Mouse (Mus musculus) kidney, adult 2 months (tissue): ENCODE results near the gene Ism1. TPM values are rescaled to one million over a fixed set of nuclear protein-coding genes. Genes with fewer than 3 reads are reported as not detected.

Experiments used
- DNase-seq: peaks from one replicate; pipeline ENCODE4 v3.0.0; 2021
- H3K27ac ChIP-seq: fragments of 200-500 bp; 2 replicates; pipeline ENCODE4 v1.5.1; 2012; ENCODE audit warnings: low read depth, low read length, control low read depth, inconsistent platforms; ENCODE audit not compliant: insufficient read depth
- H3K27me3 ChIP-seq: fragments of 200-500 bp; replicated peaks from 2 replicates; pipeline ENCODE4 v1.6.1; 2012; ENCODE audit warnings: mild to moderate bottlenecking, moderate library complexity, low read length, inconsistent platforms; ENCODE audit not compliant: control insufficient read depth, insufficient read depth
- H3K36me3 ChIP-seq: fragments of 200-500 bp; 2 replicates; pipeline ENCODE4 v1.6.1; 2012; ENCODE audit warnings: mild to moderate bottlenecking, moderate library complexity, low read length, inconsistent platforms; ENCODE audit not compliant: control insufficient read depth, insufficient read depth
- H3K4me1 ChIP-seq: fragments of 200-500 bp; 2 replicates; pipeline ENCODE4 v1.6.1; 2011; ENCODE audit warnings: low read length; ENCODE audit not compliant: control insufficient read depth, insufficient read depth
- H3K4me3 ChIP-seq: fragments of 200-500 bp; 2 replicates; pipeline ENCODE4 v1.5.1; 2011; ENCODE audit warnings: mild to moderate bottlenecking, low read depth, low read length, control low read depth; ENCODE audit not compliant: insufficient read depth
- CTCF ChIP-seq: fragments of 200-500 bp; conservative IDR thresholded peaks from 2 replicates; pipeline ENCODE4 v1.5.1; 2011; ENCODE audit warnings: low read depth, mild to moderate bottlenecking, control low read depth, low read length, moderate library complexity, mixed read lengths; ENCODE audit not compliant: insufficient read depth, insufficient read length
- POLR2A ChIP-seq: fragments of 200-500 bp; IDR thresholded peaks from one replicate; pipeline ENCODE4 v1.6.1; 2011; ENCODE audit warnings: low read depth, low read length, control low read depth
- WGBS: fragments of 180-500 bp; shearing (Covaris S2); methylation state at CpG from one replicate; pipeline ENCODE4 v1.1.7; 2018; 5-methylcytosine and 5-hydroxymethylcytosine counted together
- polyA plus RNA-seq: library from polyadenylated mRNA; depleted of rRNA; stranded (reverse); fragments of >200 nt; gene quantifications from 2 replicates; pipeline ENCODE4 v1.2.3, GENCODE M21; 2012; rRNA removed

Gene Ism1
- polyA plus RNA-seq, 1 experiment, result 0.67 TPM

DNA sequence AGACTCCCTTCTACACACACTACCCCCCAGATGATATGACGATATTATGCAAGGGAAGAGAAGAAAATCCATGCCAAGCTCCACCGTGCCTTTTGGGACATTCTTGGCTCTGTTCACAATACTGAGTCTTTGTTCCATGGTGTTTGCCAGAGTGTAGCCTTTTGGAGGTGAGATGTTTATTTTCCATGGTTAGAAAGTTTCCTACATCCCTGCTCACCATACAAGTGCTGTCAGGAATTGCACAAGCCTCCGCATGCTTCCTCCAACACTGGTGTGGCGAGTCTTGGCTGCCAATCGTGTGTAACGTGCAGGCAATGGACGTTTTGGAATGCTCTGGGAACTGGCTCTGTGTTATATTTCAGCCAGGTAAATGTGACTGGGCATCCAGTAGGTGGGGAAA is 126.1 kb downstream of the Ism1 start:
- DNase-seq, result no peak
- Histone ChIP-seq H3K4me3 (no peak overlapping the region), H3K36me3 (no peaks in the 10 kb centered on the region), H3K27me3 (no peaks in the 10 kb centered on the region), H3K4me1 (no peaks in the 10 kb centered on the region), H3K27ac (no peak overlapping the region)
- WGBS, result 65% methylated on average over 7 of the region's 7 CpGs
- no peak for TF ChIP-seq POLR2A
- no peak for TF ChIP-seq CTCF

DNA sequence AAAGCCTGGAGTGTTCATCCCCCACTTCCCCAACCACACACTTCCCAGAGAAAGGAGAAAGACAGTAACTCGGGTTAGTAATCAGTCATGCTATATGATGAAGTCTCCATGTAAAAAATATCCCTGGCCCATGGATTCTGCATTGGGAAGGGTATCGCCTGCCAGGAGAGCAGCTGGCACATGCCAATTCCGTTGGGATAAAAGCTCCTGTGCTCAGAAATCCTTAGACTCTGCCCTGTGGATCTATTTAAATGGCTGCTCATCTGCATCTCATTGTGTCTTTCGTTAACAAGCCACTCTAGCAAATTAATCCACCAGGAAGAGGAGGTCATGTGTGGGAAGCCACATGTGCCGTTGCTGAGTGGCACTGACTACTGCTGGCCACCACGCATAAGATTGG is 129.9 kb downstream of the Ism1 start:
- no peak overlapping the region for H3K4me3 ChIP-seq
- no peak overlapping the region for H3K27ac ChIP-seq
- WGBS, result 87% methylated on average over 6 of the region's 6 CpGs
- no peak for DNase-seq
- no peaks in the 10 kb centered on the region for H3K4me1 ChIP-seq
- TF ChIP-seq CTCF (no peak), POLR2A (no peak)
- H3K36me3 ChIP-seq, result no peaks in the 10 kb centered on the region
- no peaks in the 10 kb centered on the region for H3K27me3 ChIP-seq

Other genes starting within 250 kb of the Ism1 start
- gene Sptlc3, start 184.3 kb upstream of the Ism1 start, polyA plus RNA-seq, result 0.86 and 1.4 TPM in 2 replicates